Mouse (Mus musculus): ENCODE data around the gene Fads3.

DNA sequence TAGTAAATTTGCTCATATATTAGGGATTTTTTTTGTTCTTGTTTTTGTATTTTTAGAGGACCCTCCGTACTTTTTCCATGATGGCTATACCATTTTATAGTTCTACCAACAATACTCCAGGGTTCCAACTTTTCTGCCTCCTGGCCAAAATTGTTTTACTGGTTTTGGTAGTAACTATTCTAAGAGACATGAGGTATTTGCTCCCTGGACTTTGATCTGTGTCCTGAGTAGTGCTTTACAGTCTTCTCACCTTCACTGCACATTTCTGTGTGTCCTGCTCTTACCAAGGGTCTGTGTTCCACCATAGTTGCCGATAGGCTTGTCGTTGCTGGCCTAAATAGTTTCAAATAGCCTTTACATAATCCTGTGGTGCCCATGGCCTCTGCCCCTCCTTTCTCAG, 3.0 kb upstream of the Fads3 start:
- TF ChIP-seq TCF12 (IDR thresholded peaks at IDR 0.05; ENCODE audit: low read depth, low read length) (no peak), POLR2AphosphoS2 (IDR thresholded peaks at IDR 0.05; ENCODE audit: low read length) (no peak), GABPA (IDR thresholded peaks at IDR 0.05; ENCODE audit: low read depth, low read length) (no peak), GATA1 (IDR thresholded peaks at IDR 0.05; ENCODE audit: low read depth, low read length) (no peak), CTCF (IDR thresholded peaks at IDR 0.05 in 2 of 3, conservative IDR thresholded peaks at IDR 0.05 in 1 of 3; ENCODE audit: control insufficient read depth in 1 of 3, insufficient read depth in 1 of 3, low read depth in 2 of 3, low read length in 3 of 3, poor library complexity in 1 of 3, severe bottlenecking in 1 of 3) (no peak), MEF2A (IDR thresholded peaks at IDR 0.05; ENCODE audit: extremely low read depth, insufficient replicate concordance, low read depth, low read length, poor library complexity, severe bottlenecking) (no peak), NRF1 (IDR thresholded peaks at IDR 0.05; ENCODE audit: insufficient read depth, low read depth, low read length, poor library complexity, severe bottlenecking) (no peak), MAFK (IDR thresholded peaks at IDR 0.05; ENCODE audit: borderline replicate concordance, low read depth, low read length) (no peak)

Measured in MEL (cell line).